Mouse (Mus musculus): ENCODE measurements around the gene Eno2. TPM values are rescaled to one million over a fixed set of nuclear protein-coding genes. Genes with fewer than 3 reads are reported as not detected.
A peak's percentile ranks its signal among the peaks of the same experiment; 100 is the strongest.

The Eno2 gene
- polyA plus RNA-seq, 1 experiment from 2014 or later, result 9.7 TPM

DNA sequence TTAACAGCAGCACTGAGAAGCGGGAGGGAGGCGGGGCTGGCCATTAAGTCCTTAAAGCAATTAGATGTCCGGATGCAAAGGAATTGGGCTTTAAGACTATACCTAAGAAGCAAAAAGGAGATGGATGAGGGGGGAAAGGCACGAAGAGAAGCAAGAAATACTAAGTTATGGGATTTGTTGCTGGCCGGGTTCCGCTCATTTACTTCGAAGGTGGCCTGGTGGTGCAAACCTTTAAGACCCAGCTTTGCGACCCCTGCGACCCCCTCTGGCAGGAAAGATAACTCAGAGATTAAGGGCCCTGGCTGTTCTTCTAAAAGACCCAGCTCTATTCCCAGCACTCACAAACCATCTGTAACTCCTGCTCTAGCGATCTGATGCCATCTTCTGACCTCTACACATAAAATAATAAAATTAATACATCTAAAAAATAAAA, 10.5 kb upstream of the Eno2 start:
- Histone ChIP-seq H3K4me3 (peak overlapping the region; percentile 37), H3K4me2 (replicated peaks) (peak overlapping the region; percentile 70), H3K9me3 (no peaks in the 10 kb centered on the region), H3K9ac (peak overlapping the region; percentile 2; the same call in 1 of the 2 replicates), H3K27me3 (peaks cover 5% of the 10 kb centered on the region), H3K27ac (no peak overlapping the region), H3K36me3 (no peaks in the 10 kb centered on the region), H3K4me1 (peaks cover 11% of the 10 kb centered on the region; the same call in 1 of the 2 replicates)
- no peak for ATAC-seq (ENCODE audit: insufficient number of reproducible peaks, insufficient read depth, low FRiP score, low TSS enrichment)
- WGBS, result 5% methylated on average over 10 of the region's 10 CpGs

DNA sequence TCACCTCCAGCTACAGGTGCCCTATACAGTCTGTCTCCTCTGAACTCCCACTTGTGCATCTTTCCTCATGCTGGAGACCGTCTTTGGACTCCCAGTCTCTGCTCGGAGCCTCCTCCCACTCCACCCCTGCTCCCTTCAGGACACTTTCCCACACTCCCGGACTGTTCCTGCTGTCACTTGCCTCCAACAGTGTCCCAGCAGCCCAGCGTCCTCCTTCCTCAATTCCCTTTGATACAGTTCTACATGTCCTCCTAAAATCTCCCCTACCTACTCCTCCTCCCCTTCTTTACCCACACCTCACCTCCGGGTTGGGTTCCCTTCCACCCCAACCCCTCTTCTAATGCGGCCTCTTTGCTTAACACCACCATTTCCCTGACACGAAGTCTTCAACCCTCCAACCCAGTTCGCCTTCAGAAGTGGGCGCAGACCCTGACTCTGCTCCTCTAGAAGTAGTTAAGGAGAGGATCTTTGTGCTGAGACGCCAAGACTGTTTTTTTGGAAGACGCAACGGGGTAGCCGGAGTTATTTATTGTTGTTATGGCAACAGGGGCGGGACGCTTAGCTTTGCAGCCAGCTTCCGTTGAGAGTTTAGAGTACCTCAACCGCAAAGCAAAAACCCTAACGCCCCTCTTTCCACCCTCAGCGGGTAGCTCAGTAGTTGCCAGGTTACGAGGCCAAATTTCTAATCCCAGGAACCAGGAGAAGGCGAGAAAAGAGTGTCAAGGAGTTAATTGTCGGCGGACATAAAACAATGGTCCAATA, 9.9 kb upstream of the Eno2 start, which contains the start of gene Lrrc23:
Lrrc23 (minus strand) TSS at position 506 of the 762 bp plus-strand sequence.
- H3K27me3 ChIP-seq, result peaks cover 5% of the 10 kb centered on the region
- 0 out of 2 replicates have a peak, but pooled peaks have one; percentile 3 for ATAC-seq (ENCODE audit: insufficient number of reproducible peaks, insufficient read depth, low FRiP score, low TSS enrichment)
- H3K9me3 ChIP-seq, result no peaks in the 10 kb centered on the region
- H3K27ac ChIP-seq, result no peak within 1 kb of the TSS
- H3K4me1 ChIP-seq, result peaks cover 11% of the 10 kb centered on the region; the same call in 1 of the 2 replicates
- H3K4me3 ChIP-seq, result peak within 1 kb of the TSS; percentile 37
- H3K36me3 ChIP-seq, result no peaks in the 10 kb centered on the region
- WGBS, result 2% methylated on average over 23 of the region's 23 CpGs
- peak within 1 kb of the TSS; percentile 2; the same call in 1 of the 2 replicates for H3K9ac ChIP-seq
- peak within 1 kb of the TSS; percentile 70 for H3K4me2 ChIP-seq (replicated peaks)

DNA sequence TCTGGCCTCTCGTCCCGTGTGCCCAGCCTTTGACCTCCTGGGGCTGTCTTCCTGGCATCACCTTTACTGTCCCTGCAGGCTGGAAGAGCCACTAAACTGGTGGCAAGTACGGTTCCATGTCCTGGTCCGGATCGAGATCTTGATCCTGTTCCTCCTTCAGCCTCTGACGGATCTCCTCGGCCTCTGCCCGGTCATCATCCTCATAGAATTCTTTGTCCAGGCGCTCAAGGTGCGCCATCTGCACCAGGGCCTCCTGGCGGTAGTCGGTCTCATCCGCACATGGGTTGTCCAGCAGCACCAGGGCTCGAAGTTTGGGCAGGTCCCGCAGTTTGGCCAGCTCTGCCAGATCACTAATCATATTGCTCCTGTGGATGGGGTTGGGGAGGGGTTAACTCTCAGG, 1.0 kb upstream of the Eno2 start:
- Histone ChIP-seq H3K27me3 (peaks cover 17% of the 10 kb centered on the region), H3K27ac (no peak overlapping the region), H3K4me2 (replicated peaks) (no peak overlapping the region), H3K4me1 (peaks cover 20% of the 10 kb centered on the region), H3K4me3 (no peak overlapping the region), H3K9me3 (no peaks in the 10 kb centered on the region), H3K36me3 (no peaks in the 10 kb centered on the region), H3K9ac (no peak overlapping the region)
- no peak for ATAC-seq (ENCODE audit: insufficient number of reproducible peaks, insufficient read depth, low FRiP score, low TSS enrichment)
- 85% methylated on average over 15 of the region's 15 CpGs for WGBS

DNA sequence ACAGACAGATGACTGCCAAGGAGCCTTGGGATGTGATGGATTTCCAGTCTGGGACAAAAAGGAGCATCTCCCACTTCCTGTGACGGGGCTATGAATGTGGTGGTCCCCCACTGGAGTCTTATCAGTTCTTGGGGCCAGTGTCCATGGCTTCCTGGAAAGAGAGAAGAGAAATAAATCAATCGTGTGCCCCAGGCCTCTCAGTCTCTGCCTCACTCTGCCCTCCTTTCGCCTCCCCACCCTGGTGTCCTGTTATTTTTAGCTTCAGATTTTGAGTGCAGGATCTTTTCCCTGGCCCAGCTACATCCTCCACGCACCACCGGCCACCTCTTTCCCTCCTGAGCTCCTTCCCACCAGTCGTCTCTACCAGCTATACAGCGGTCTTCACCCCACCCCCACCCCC, 540 bp upstream of the Eno2 start:
- Histone ChIP-seq H3K27ac (no peak overlapping the region), H3K9me3 (no peaks in the 10 kb centered on the region), H3K36me3 (no peaks in the 10 kb centered on the region), H3K4me2 (replicated peaks) (peak overlapping the region; percentile 77), H3K9ac (peak overlapping the region; percentile 56; the same call in 1 of the 2 replicates), H3K4me1 (peaks cover 20% of the 10 kb centered on the region), H3K27me3 (peaks cover 17% of the 10 kb centered on the region), H3K4me3 (peak overlapping the region; percentile 46; the same call in 1 of the 2 replicates)
- ATAC-seq (ENCODE audit: insufficient number of reproducible peaks, insufficient read depth, low FRiP score, low TSS enrichment), result no peak
- WGBS, result 69% methylated on average over 7 of the region's 7 CpGs

DNA sequence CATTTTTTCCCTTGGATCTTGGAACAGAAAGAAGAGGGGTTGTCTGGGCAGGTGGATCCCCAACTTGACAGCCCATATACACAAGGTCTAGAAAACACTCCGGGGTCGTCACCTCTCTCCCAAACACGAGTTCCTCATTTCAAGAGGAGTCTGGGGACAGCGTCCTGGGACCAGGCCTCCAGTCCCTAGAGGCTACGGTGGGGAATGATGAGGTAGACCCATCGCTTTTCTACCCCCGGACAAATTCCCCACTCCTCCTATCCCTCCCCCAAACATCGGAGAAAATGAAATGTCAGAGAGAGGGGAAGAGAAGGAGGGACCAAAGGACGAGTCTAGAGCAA, 799 bp downstream of the Eno2 start:
- Histone ChIP-seq H3K4me1 (peaks cover 20% of the 10 kb centered on the region), H3K27me3 (peaks cover 17% of the 10 kb centered on the region), H3K4me3 (peak overlapping the region; percentile 46), H3K9ac (peak overlapping the region; percentile 56; the same call in 1 of the 2 replicates), H3K4me2 (replicated peaks) (peak overlapping the region; percentile 77), H3K27ac (no peak overlapping the region), H3K36me3 (no peaks in the 10 kb centered on the region), H3K9me3 (no peaks in the 10 kb centered on the region)
- 4% methylated on average over 9 of the region's 9 CpGs for WGBS
- ATAC-seq (ENCODE audit: insufficient number of reproducible peaks, insufficient read depth, low FRiP score, low TSS enrichment), result no peak

DNA sequence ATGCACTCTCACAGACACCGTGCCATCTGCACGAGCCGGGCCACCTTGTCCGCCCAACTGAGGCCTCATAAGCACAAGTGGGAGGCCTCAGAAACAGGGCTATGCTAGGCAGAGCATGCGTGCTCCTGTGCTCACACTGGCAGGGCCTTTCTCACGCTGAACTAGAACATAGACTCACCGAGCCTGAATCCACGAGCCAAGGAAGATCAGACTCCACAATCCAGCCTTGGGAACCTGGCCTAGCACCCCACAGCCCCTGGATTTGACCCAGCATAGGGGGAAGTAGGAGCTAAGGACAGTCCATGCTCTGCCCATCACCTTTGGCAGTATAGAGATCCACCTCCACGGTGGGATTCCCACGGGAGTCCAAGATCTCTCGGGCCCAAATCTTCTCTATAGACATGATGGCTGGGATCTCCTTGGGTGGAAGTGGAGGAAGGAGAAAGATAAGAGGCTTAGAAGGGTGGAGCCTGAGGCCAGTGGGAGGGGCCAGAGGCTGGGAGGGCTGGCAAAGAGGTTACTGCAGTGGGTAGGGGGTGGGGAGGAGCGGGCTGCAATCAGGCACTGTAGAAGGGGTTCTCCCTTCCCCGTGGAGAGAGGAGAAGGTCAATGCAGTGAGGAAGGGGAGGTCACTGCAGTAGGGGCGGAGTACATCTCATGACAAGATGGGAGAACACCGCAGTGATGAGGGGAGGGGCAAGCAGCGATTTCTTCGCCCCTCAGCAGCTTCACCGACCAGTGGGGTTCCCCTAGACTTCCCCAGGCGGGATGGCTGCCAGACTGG, 1.4 kb downstream of the Eno2 start:
- Histone ChIP-seq H3K4me3 (peak overlapping the region; percentile 46), H3K9me3 (no peaks in the 10 kb centered on the region), H3K4me2 (replicated peaks) (peak overlapping the region; percentile 77), H3K9ac (0 out of 2 replicates have a peak overlapping the region, but pooled peaks have one; percentile 56), H3K27ac (0 out of 2 replicates have a peak overlapping the region, but pooled peaks have one; percentile 36), H3K36me3 (no peaks in the 10 kb centered on the region), H3K4me1 (peaks cover 20% of the 10 kb centered on the region), H3K27me3 (peaks cover 17% of the 10 kb centered on the region)
- peak; percentile 44; the same call in 1 of the 2 replicates for ATAC-seq (ENCODE audit: insufficient number of reproducible peaks, insufficient read depth, low FRiP score, low TSS enrichment)
- WGBS, result 19% methylated on average over 19 of the region's 19 CpGs

DNA sequence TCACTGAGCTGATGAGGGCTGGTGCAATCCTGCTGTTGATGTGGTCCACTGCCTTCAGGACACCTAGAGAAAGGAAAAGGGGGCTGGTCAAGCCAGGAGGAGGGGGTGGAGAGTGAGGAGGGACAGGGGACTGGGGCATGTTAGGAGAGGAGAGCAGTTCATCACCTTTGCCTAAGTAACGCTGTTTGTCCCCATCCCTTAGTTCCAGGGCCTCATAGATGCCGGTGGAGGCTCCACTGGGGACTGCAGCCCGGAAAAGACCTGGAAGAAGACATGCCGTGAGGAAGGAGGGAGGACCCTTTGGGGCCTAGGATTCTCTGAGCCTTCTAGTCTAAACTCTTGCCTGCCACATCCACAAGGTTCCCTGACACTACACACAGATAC, 1.9 kb downstream of the Eno2 start:
- Histone ChIP-seq H3K4me2 (replicated peaks) (0 out of 2 replicates have a peak overlapping the region, but pooled peaks have one; percentile 77), H3K9ac (no peak overlapping the region), H3K27me3 (peaks cover 17% of the 10 kb centered on the region), H3K9me3 (no peaks in the 10 kb centered on the region), H3K36me3 (no peaks in the 10 kb centered on the region), H3K27ac (no peak overlapping the region), H3K4me1 (peaks cover 20% of the 10 kb centered on the region), H3K4me3 (no peak overlapping the region)
- WGBS, result 31% methylated on average over 4 of the region's 4 CpGs
- no peak for ATAC-seq (ENCODE audit: insufficient number of reproducible peaks, insufficient read depth, low FRiP score, low TSS enrichment)

DNA sequence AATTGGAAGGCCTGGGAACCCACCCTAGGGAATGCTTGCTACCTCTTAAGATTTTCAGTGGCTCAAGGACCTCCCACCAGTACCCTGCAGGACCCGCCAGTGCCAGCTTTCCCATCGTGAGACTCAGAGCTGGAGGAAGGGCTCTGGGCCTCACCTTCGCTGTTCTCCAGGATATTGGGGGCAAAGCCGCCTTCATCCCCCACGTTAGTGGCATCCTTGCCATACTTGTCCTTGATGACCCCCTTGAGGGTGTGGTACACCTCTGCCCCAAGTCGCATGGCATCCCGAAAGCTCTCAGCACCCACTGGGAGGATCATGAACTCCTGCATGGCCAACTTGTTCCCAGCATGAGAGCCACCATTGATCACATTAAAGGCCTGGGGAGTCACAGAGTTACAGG, 3.5 kb downstream of the Eno2 start:
- 83% methylated on average over 7 of the region's 7 CpGs for WGBS
- peaks cover 20% of the 10 kb centered on the region for H3K4me1 ChIP-seq
- ATAC-seq (ENCODE audit: insufficient number of reproducible peaks, insufficient read depth, low FRiP score, low TSS enrichment), result no peak

DNA sequence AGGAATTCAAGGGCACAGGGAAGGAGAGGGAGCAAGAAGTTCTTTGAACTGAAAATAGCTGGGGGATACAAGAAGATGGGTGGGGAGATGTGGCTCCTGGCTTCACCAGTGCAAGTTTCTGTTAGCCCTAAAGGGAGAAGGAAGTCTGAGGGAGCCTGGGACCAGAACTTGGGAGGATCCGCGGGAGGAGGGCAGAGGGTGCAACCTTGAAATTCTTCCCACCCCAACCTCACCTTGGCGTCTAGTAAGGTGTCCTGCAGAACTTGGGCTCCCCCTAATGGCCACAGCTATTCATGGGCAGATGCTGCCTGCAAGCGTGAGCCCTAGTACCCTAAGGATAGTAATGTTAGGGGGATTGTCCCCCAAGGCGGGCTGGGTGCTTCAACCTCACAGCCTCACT, 10.2 kb downstream of the Eno2 start:
- H3K27me3 ChIP-seq, result no peaks in the 10 kb centered on the region
- H3K4me1 ChIP-seq, result peaks cover 36% of the 10 kb centered on the region
- ATAC-seq (ENCODE audit: insufficient number of reproducible peaks, insufficient read depth, low FRiP score, low TSS enrichment), result no peak
- H3K27ac ChIP-seq, result peak overlapping the region; percentile 99
- H3K4me2 ChIP-seq (replicated peaks), result peak overlapping the region; percentile 78
- 3% methylated on average over 5 of the region's 5 CpGs for WGBS
- no peak overlapping the region for H3K9ac ChIP-seq
- no peaks in the 10 kb centered on the region for H3K36me3 ChIP-seq
- no peaks in the 10 kb centered on the region for H3K9me3 ChIP-seq
- 0 out of 2 replicates have a peak overlapping the region, but pooled peaks have one; percentile 4 for H3K4me3 ChIP-seq

More for the DNA sequence above, 3.5 kb downstream of the Eno2 start:
- H3K9ac ChIP-seq, result no peak overlapping the region
- no peak overlapping the region for H3K27ac ChIP-seq
- peaks cover 17% of the 10 kb centered on the region for H3K27me3 ChIP-seq
- H3K4me2 ChIP-seq (replicated peaks), result no peak overlapping the region
- H3K9me3 ChIP-seq, result no peaks in the 10 kb centered on the region
- H3K4me3 ChIP-seq, result no peak overlapping the region
- no peaks in the 10 kb centered on the region for H3K36me3 ChIP-seq

DNA sequence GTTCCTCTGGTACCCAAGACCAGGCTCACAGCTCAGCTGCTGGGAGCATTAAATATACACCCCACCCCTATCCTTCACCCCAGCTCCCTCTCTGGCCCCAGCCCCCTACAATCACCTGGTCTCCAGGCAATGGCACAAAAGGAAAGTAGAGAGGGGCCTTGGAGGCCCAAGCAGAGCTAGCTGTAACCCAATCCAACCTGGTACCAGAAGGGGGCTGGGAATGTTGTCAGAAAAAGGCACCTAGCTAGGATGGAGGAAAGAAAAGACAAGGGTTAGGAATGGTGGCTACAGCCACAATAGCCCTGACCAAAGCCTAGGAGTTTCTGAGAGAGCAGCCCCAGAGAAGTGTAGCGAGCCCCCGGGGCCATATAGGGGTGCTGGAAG, 10.6 kb downstream of the Eno2 start:
- peak overlapping the region; percentile 78 for H3K4me2 ChIP-seq (replicated peaks)
- WGBS, result 61% methylated on average over 2 of the region's 2 CpGs
- H3K36me3 ChIP-seq, result no peaks in the 10 kb centered on the region
- H3K4me3 ChIP-seq, result 0 out of 2 replicates have a peak overlapping the region, but pooled peaks have one; percentile 4
- no peaks in the 10 kb centered on the region for H3K27me3 ChIP-seq
- peak overlapping the region; percentile 99 for H3K27ac ChIP-seq
- H3K9me3 ChIP-seq, result no peaks in the 10 kb centered on the region
- H3K4me1 ChIP-seq, result peaks cover 41% of the 10 kb centered on the region
- no peak for ATAC-seq (ENCODE audit: insufficient number of reproducible peaks, insufficient read depth, low FRiP score, low TSS enrichment)
- peak overlapping the region; percentile 40; the same call in 1 of the 2 replicates for H3K9ac ChIP-seq

DNA sequence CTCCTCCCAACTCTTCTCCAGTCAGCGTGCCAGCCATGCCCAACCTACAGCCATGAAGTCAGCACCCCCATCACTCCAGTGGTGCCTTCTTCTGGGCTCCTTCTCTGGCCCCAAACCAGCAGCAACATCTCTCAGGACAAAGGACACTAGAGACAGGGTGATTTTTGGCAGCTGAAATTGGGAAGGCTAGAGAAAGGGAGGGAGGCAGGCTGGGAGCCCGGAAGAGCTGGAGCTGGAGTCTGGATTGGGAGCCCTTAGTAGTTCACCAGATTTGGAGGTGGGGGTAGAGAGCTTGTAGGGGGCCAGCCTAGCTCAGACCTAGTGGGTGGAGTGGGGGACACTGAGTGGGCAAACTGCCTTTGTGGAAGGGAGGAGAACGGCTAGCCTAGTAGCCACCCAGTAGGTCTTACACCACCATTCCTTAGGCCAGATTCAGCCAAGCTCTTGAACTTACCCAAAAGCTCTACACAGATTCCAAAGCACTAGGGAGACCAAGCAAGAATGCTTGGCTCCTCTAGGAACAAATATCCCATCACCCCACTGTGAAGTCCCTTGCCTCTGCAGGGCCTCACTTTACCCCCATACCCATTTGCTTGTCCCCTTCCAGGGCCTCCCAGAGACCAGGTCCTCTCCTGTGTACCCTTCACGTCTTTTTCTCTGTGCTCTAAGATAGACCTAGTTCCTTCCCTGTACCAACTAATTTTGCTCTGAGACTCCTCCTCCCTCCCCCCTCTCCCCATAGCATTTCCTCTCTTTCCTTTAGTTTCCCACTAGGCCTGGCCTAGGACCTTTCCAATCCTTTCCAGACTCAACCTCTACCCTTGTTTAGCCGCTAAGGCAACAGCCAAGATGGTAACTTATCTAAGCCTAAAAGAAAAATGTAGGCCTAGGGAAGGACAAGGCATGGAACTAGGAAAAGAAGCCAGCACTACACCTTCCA, 11.3 kb downstream of the Eno2 start:
- Histone ChIP-seq H3K9ac (peak overlapping the region; percentile 98), H3K4me1 (peaks cover 41% of the 10 kb centered on the region), H3K4me2 (replicated peaks) (peak overlapping the region; percentile 78), H3K36me3 (no peaks in the 10 kb centered on the region), H3K27me3 (no peaks in the 10 kb centered on the region), H3K27ac (peak overlapping the region; percentile 99), H3K4me3 (peak overlapping the region; percentile 74), H3K9me3 (no peaks in the 10 kb centered on the region)
- no peak for ATAC-seq (ENCODE audit: insufficient number of reproducible peaks, insufficient read depth, low FRiP score, low TSS enrichment)
- 24% methylated on average over 5 of the region's 5 CpGs for WGBS
